12 mouse cellular contexts compared by ENCODE assay signal in the genomic region with DNA sequence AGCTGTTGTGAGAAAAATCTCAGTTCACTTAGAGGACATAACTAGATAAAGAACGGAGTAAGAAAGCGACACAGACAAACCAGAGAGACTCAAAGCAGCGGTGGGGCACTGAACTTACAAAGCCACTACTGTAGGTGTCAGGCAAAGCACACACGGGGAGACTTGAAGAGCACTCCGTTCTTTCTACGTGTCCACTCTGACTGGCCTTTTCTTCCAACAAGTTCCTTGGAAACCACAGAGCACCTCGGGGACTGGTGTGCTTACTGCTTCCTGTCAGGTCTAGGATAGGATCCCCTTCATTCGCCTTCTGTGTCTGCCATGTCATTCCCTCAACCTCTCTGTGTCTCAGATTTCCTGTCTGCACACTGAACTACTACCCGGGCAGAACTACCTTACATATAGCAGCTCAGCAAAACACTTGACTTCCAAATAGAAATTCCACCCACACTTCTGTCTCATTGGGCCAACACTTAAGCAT.
DNase-seq lines count a peak whose midpoint lies in the region; ATAC-seq and TF ChIP-seq lines count a peak whose summit lies in the region.
"Had no signal": no experiment of that assay in that cellular context is flagged by ENCODE, and none has a peak within 500 bp of the region (broad histone marks: within the 10 kb centered on the region; RNA-seq: fewer than 3 reads in every experiment).

No protein-coding gene starts in this region.

- H3K9ac ChIP-seq in intestine, postnatal 0 days (ENCODE audit: low read depth, low read length): no peak overlapping the region
- H3K9ac ChIP-seq in intestine, embryonic 15.5 days: no peak overlapping the region
- H3K9ac ChIP-seq in lung, embryonic 14.5 days: no peak overlapping the region
- H3K9ac ChIP-seq: embryonic facial prominence, embryonic 15.5 days; midbrain, embryonic 15.5 days; stomach, embryonic 15.5 days had no signal

- TF ChIP-seq CTCF in intestine, postnatal 0 days (IDR thresholded peaks at IDR 0.05; ENCODE audit: low read depth): peak; percentile 30
- peak; percentile 24 for TF ChIP-seq CTCF in lung, embryonic 14.5 days (IDR thresholded peaks at IDR 0.05; ENCODE audit: low read depth)

- H3K27me3 ChIP-seq in intestine, postnatal 0 days (replicated peaks; ENCODE audit: control insufficient read depth, insufficient read depth, low read length): no peaks in the 10 kb centered on the region
- no peaks in the 10 kb centered on the region for H3K27me3 ChIP-seq in intestine, embryonic 15.5 days (replicated peaks)
- H3K27me3 ChIP-seq in lung, embryonic 14.5 days (ENCODE audit: insufficient read depth, low read length): no peaks in the 10 kb centered on the region; the same call in 1 of the 2 replicates
- H3K27me3 ChIP-seq: embryonic facial prominence, embryonic 15.5 days; midbrain, embryonic 15.5 days; stomach, embryonic 15.5 days had no signal

- H3K4me1 ChIP-seq in intestine, postnatal 0 days (replicated peaks; ENCODE audit: control insufficient read depth, insufficient read depth, low read length): no peaks in the 10 kb centered on the region
- H3K4me1 ChIP-seq in intestine, embryonic 15.5 days (replicated peaks): peaks cover 3% of the 10 kb centered on the region; the same call in 1 of the 2 replicates
- H3K4me1 ChIP-seq in lung, embryonic 14.5 days (ENCODE audit: insufficient read depth): 0 out of 2 replicates have a peak, but pooled peaks cover 2% of the 10 kb centered on the region
- H3K4me1 ChIP-seq: midbrain, embryonic 15.5 days had no signal

- H3K4me3 ChIP-seq in intestine, postnatal 0 days (ENCODE audit: low read depth, low read length): no peak overlapping the region
- H3K4me3 ChIP-seq in intestine, embryonic 15.5 days (replicated peaks): no peak overlapping the region
- H3K4me3 ChIP-seq in lung, embryonic 14.5 days (ENCODE audit: low read depth, low read length): no peak overlapping the region
- H3K4me3 ChIP-seq: embryonic facial prominence, embryonic 15.5 days; midbrain, embryonic 15.5 days; stomach, embryonic 15.5 days had no signal

- H3K36me3 ChIP-seq in intestine, postnatal 0 days (ENCODE audit: control insufficient read depth, insufficient read depth): no peaks in the 10 kb centered on the region
- no peaks in the 10 kb centered on the region for H3K36me3 ChIP-seq in intestine, embryonic 15.5 days
- H3K36me3 ChIP-seq in lung, embryonic 14.5 days (ENCODE audit: insufficient read depth): no peaks in the 10 kb centered on the region
- H3K36me3 ChIP-seq: embryonic facial prominence, embryonic 15.5 days; midbrain, embryonic 15.5 days; stomach, embryonic 15.5 days had no signal

- 74% methylated on average over 9 of the region's 9 CpGs for WGBS in intestine, postnatal 0 days
- 69% methylated on average over 9 of the region's 9 CpGs for WGBS in intestine, embryonic 15.5 days
- WGBS in lung, embryonic 14.5 days: 40% methylated on average over 9 of the region's 9 CpGs

- H3K4me2 ChIP-seq in intestine, postnatal 0 days (replicated peaks; ENCODE audit: low read depth): no peak overlapping the region
- H3K4me2 ChIP-seq in intestine, embryonic 15.5 days (replicated peaks): no peak overlapping the region
- H3K4me2 ChIP-seq in lung, embryonic 14.5 days: no peak overlapping the region
- H3K4me2 ChIP-seq: embryonic facial prominence, embryonic 15.5 days; midbrain, embryonic 15.5 days; stomach, embryonic 15.5 days had no signal

- no peak for ATAC-seq in intestine, postnatal 0 days
- no peak for ATAC-seq in intestine, embryonic 15.5 days
- peak; percentile 29; the same call in 1 of the 2 replicates for ATAC-seq in common myeloid progenitor, adult 5-6 weeks (replicated peaks; ENCODE audit: low read depth, poor library complexity, severe bottlenecking)
- no peak for ATAC-seq in lung, embryonic 14.5 days (ENCODE audit: insufficient read depth)
- no peak for ATAC-seq in inflammation-experienced regulatory T-cells, adult 6 months
- ATAC-seq: midbrain, embryonic 15.5 days had no signal

- H3K27ac ChIP-seq in intestine, postnatal 0 days (ENCODE audit: low read depth, low read length): no peak overlapping the region
- no peak overlapping the region for H3K27ac ChIP-seq in intestine, embryonic 15.5 days
- H3K27ac ChIP-seq in lung, embryonic 14.5 days (ENCODE audit: low read depth): no peak overlapping the region
- H3K27ac ChIP-seq: midbrain, embryonic 15.5 days; stomach, embryonic 15.5 days had no signal

- no peaks in the 10 kb centered on the region for H3K9me3 ChIP-seq in intestine, postnatal 0 days (ENCODE audit: control insufficient read depth)
- H3K9me3 ChIP-seq in intestine, embryonic 15.5 days: no peaks in the 10 kb centered on the region
- H3K9me3 ChIP-seq in lung, embryonic 14.5 days (ENCODE audit: low read depth, low read length): no peaks in the 10 kb centered on the region
- H3K9me3 ChIP-seq: embryonic facial prominence, embryonic 15.5 days; midbrain, embryonic 15.5 days; stomach, embryonic 15.5 days had no signal

- peak; percentile 12 for DNase-seq in 3T3-L1 (ENCODE audit: low read depth, low spot score)
- peak; percentile 49 for DNase-seq in lung, embryonic 14.5 days
- no peak for DNase-seq in spleen, adult 12 weeks (ENCODE audit: low spot score)
- DNase-seq in cerebellum, postnatal 14 days: no peak
- DNase-seq: cerebellum, adult 11-12 months had no signal

Comparison
In these comparisons a context has a peak if more than half of its experiments do, and no peak if none do; other contexts are left out.
1. DNase-seq: peak in 3T3-L1 (single experiment) and lung, embryonic 14.5 days (single experiment); none in spleen, adult 12 weeks (single experiment) and cerebellum, postnatal 14 days (0 of 2).